Mouse (Mus musculus) activated CD4-positive, CD25-positive, alpha-beta regulatory T cell, adult 9 weeks (primary cell): ENCODE measurements around the gene Traf3ip3. TPM values are rescaled to one million over a fixed set of nuclear protein-coding genes. Genes with fewer than 3 reads are reported as not detected.

Source experiments
- polyA plus RNA-seq: library from polyadenylated mRNA; unstranded; fragments of 100-300 nt; shearing (Covaris generic); gene quantifications from one replicate; pipeline ENCODE4 v1.2.1, GENCODE M21; 2017

Traf3ip3 gene
- 654 TPM for polyA plus RNA-seq

GRCm38 (mm10) chr1:193201383-193201778, at the start of gene Traf3ip3:
Gene Traf3ip3, minus strand, starts transcription at chr1:193201703.

GRCm38 (mm10) chr1:193207503-193207902, 6.0 kb upstream of the Traf3ip3 start, which contains the start of gene Lamb3:
Gene Lamb3, plus strand, starts transcription at chr1:193207699.

GRCm38 (mm10) chr1:193167746-193168145, 33.8 kb downstream of the Traf3ip3 start, which contains the start of gene A130010J15Rik:
Gene A130010J15Rik, plus strand, starts transcription at chr1:193168046.

GRCm38 (mm10) chr1:193152872-193153271, 48.6 kb downstream of the Traf3ip3 start, which contains the start of gene Irf6:
Gene Irf6, plus strand, starts transcription at chr1:193153111.

GRCm38 (mm10) chr1:193129786-193130455, 71.6 kb downstream of the Traf3ip3 start, which contains the start of gene Diexf:
Gene Diexf, minus strand, starts transcription at chr1:193130272.

Other genes starting within 250 kb of the Traf3ip3 start
- gene Syt14, start 165.9 kb downstream of the Traf3ip3 start, polyA plus RNA-seq = 0.22 TPM
- 6.1 TPM for gene Diexf, start 71.4 kb downstream of the Traf3ip3 start, polyA plus RNA-seq
- 18.7 TPM for gene Irf6, start 48.6 kb downstream of the Traf3ip3 start, polyA plus RNA-seq
- 7.9 TPM for gene A130010J15Rik, start 33.7 kb downstream of the Traf3ip3 start, polyA plus RNA-seq
- gene Lamb3, start 6.0 kb upstream of the Traf3ip3 start, polyA plus RNA-seq = 26.5 TPM
- gene Hsd11b1, start 62.4 kb upstream of the Traf3ip3 start, polyA plus RNA-seq = 154 TPM
- gene G0s2, start 71.5 kb upstream of the Traf3ip3 start, polyA plus RNA-seq = 1.8 TPM
- gene Camk1g, start 168.6 kb upstream of the Traf3ip3 start, polyA plus RNA-seq = not detected